Mouse (Mus musculus): ENCODE data around the gene Leap2. TPM values are rescaled to one million over a fixed set of nuclear protein-coding genes. Genes with fewer than 3 reads are reported as not detected.
A peak's percentile ranks its signal among the peaks of the same experiment; 100 is the strongest.

The Leap2 gene
- total and polyA plus RNA-seq, 2 experiments from 2014 or later = not detected

DNA sequence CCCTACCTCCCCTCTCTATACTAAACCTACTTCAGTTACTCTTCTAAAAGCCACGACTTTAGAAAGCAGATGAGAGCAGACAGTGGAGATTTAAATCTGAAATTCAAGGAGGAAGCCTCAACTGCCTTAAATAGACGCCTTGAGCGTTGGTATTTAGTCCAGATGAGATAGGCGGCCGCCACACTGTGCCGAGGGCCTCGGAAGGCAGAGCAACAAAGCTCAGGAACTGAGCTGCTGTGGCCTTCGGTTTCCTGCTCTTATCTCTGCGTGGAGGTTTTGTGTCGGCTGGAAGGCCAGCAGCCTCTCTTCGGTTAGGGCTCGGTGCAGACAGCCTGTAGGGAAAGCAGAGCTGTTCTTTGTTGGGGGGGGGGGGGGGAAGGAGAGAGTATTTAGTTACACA is 19.0 kb upstream of the Leap2 start:
- Histone ChIP-seq H3K4me1 (ENCODE audit: insufficient read depth) (no peaks in the 10 kb centered on the region), H3K27ac (ENCODE audit: low read depth, low read length) (no peak overlapping the region), H3K4me2 (ENCODE audit: low read depth) (no peak overlapping the region), H3K27me3 (ENCODE audit: insufficient read depth, low read length) (no peaks in the 10 kb centered on the region), H3K4me3 (ENCODE audit: low read depth, low read length) (no peak overlapping the region), H3K9me3 (ENCODE audit: low read length) (no peaks in the 10 kb centered on the region), H3K36me3 (ENCODE audit: insufficient read depth) (no peaks in the 10 kb centered on the region), H3K9ac (no peak overlapping the region)
- TF ChIP-seq CTCF (IDR thresholded peaks at IDR 0.05; ENCODE audit: low read depth) = no peak
- DNase-seq (no peak), ATAC-seq (no peak)
- WGBS = 58% methylated on average over 12 of the region's 12 CpGs

DNA sequence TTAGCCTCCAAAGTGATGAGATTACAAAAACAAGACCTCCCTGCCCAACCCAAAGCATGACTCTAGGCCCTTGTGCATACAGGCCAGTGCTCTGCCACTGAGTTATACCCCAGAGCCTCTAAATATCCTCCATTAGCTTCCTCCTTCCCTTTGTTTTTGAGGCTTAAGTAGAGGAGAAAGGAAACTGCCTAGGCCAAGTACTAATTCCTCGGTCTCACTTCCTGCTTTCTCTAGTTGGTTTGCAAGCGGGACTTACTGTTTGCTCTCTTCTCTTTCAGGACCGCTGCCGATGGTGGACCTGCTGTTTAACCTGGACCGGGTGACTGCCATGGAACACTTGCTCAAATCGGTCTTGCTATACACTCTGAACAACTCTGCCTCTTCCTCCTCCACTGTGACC is 13.4 kb upstream of the Leap2 start:
- TF ChIP-seq CTCF (IDR thresholded peaks at IDR 0.05; ENCODE audit: low read depth) = no peak
- Histone ChIP-seq H3K4me1 (ENCODE audit: insufficient read depth) (no peaks in the 10 kb centered on the region), H3K27ac (ENCODE audit: low read depth, low read length) (no peak overlapping the region)

DNA sequence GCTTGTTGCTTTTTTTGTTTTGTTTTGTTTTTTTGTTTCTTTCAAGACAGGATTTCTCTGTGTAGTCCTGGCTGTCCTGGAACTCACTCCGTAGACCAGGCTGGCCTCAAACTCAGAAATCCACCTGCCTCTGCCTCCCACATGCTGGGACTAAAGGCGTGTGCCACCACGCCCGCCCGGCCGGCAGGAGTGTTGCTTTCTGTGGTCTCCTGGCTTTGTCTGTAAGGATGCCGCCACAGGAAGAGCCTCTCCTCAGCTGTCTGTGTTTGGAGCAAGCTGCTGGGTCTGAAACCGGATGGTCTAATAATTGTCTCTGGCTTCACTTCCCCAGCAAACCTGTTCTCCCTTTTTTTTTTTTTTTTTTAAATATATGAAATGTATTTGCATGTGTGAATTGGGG is 12.5 kb upstream of the Leap2 start:
- H3K27me3 ChIP-seq (ENCODE audit: insufficient read depth, low read length) = no peaks in the 10 kb centered on the region
- H3K9ac ChIP-seq = no peak overlapping the region
- no peaks in the 10 kb centered on the region for H3K4me1 ChIP-seq (ENCODE audit: insufficient read depth)
- no peak overlapping the region for H3K27ac ChIP-seq (ENCODE audit: low read depth, low read length)
- no peak for DNase-seq
- no peak for TF ChIP-seq CTCF (IDR thresholded peaks at IDR 0.05; ENCODE audit: low read depth)
- ATAC-seq = no peak
- no peaks in the 10 kb centered on the region for H3K9me3 ChIP-seq (ENCODE audit: low read length)
- no peak overlapping the region for H3K4me2 ChIP-seq (ENCODE audit: low read depth)
- no peaks in the 10 kb centered on the region for H3K36me3 ChIP-seq (ENCODE audit: insufficient read depth)
- H3K4me3 ChIP-seq (ENCODE audit: low read depth, low read length) = no peak overlapping the region
- 87% methylated on average over 8 of the region's 8 CpGs for WGBS

More for the DNA sequence above, 13.4 kb upstream of the Leap2 start:
- no peak for ATAC-seq
- Histone ChIP-seq H3K27me3 (ENCODE audit: insufficient read depth, low read length) (no peaks in the 10 kb centered on the region), H3K4me2 (ENCODE audit: low read depth) (no peak overlapping the region), H3K9me3 (ENCODE audit: low read length) (no peaks in the 10 kb centered on the region), H3K9ac (no peak overlapping the region), H3K4me3 (ENCODE audit: low read depth, low read length) (no peak overlapping the region), H3K36me3 (ENCODE audit: insufficient read depth) (no peaks in the 10 kb centered on the region)
- 93% methylated on average over 6 of the region's 6 CpGs for WGBS
- DNase-seq = no peak

DNA sequence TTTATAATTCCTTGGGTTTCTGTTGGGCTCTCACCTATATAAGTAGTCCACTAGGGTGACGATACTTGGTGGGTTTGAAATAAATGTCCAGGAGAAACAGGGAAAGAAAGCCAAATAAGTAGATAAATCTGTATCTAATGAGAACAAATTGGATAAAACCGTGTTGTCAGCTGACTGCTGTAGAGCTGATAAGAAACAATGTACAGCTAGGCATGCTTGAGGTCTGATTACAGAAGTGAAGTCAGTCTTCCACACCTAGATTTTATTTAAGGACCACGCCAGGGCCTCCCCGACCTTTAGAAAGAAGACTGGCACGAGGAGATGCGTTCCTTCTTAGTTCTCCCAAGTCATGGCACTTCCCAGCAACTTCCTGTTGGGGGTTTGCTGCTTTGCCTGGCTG is 10.1 kb upstream of the Leap2 start:
- DNase-seq = no peak
- H3K36me3 ChIP-seq (ENCODE audit: insufficient read depth) = peaks cover 8% of the 10 kb centered on the region; the same call in 1 of the 2 replicates

DNA sequence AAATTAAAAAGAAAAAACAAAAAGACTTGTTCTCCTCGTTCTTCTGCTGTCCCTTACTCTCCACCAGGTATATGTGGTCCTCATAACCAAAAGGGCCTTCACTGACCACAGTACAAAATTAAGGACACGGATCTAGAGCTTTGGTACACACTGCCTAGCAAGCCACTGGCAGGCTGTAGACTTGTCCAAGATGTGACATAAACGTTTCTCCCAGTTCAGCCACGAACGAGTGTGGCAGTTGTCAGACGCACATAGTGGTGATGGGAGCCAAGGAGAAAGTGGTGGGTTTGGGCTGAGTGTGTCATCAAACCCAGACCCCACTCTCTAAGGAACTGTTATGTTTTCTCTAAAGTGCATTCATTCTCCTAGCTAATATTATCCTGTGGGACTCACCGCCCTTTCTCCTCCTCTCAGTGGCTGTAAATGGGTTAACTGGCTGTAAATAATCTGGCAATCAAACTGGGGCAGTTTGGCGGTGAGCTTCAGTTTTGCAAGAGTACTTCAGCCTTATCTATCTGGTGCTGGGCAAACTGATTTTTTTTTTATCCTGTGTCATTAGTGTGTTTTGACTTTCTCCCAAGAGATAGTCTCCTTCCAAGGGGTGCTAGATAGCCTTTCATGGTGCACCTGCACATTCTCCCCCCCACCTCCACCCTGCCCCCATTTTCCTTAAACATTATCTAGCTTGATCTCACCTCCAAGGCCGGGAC is 8.5 kb upstream of the Leap2 start:
- H3K27me3 ChIP-seq (ENCODE audit: insufficient read depth, low read length) = no peaks in the 10 kb centered on the region
- peaks cover 8% of the 10 kb centered on the region; the same call in 1 of the 2 replicates for H3K36me3 ChIP-seq (ENCODE audit: insufficient read depth)
- H3K4me2 ChIP-seq (ENCODE audit: low read depth) = peak overlapping the region; percentile 74
- H3K9ac ChIP-seq = peak overlapping the region; percentile 75
- 11% methylated on average over 9 of the region's 9 CpGs for WGBS
- peak; percentile 14 for ATAC-seq
- peak overlapping the region; percentile 83 for H3K27ac ChIP-seq (ENCODE audit: low read depth, low read length)
- no peak for DNase-seq
- TF ChIP-seq CTCF (IDR thresholded peaks at IDR 0.05; ENCODE audit: low read depth) = no peak
- H3K9me3 ChIP-seq (ENCODE audit: low read length) = no peaks in the 10 kb centered on the region
- peak overlapping the region; percentile 69 for H3K4me3 ChIP-seq (ENCODE audit: low read depth, low read length)
- H3K4me1 ChIP-seq (ENCODE audit: insufficient read depth) = no peaks in the 10 kb centered on the region

More for the DNA sequence above, 10.1 kb upstream of the Leap2 start:
- no peak for TF ChIP-seq CTCF (IDR thresholded peaks at IDR 0.05; ENCODE audit: low read depth)
- Histone ChIP-seq H3K9me3 (ENCODE audit: low read length) (no peaks in the 10 kb centered on the region), H3K4me3 (ENCODE audit: low read depth, low read length) (no peak overlapping the region), H3K4me2 (ENCODE audit: low read depth) (no peak overlapping the region), H3K4me1 (ENCODE audit: insufficient read depth) (no peaks in the 10 kb centered on the region), H3K27me3 (ENCODE audit: insufficient read depth, low read length) (no peaks in the 10 kb centered on the region), H3K27ac (ENCODE audit: low read depth, low read length) (no peak overlapping the region), H3K9ac (no peak overlapping the region)
- 71% methylated on average over 6 of the region's 6 CpGs for WGBS
- ATAC-seq = no peak

DNA sequence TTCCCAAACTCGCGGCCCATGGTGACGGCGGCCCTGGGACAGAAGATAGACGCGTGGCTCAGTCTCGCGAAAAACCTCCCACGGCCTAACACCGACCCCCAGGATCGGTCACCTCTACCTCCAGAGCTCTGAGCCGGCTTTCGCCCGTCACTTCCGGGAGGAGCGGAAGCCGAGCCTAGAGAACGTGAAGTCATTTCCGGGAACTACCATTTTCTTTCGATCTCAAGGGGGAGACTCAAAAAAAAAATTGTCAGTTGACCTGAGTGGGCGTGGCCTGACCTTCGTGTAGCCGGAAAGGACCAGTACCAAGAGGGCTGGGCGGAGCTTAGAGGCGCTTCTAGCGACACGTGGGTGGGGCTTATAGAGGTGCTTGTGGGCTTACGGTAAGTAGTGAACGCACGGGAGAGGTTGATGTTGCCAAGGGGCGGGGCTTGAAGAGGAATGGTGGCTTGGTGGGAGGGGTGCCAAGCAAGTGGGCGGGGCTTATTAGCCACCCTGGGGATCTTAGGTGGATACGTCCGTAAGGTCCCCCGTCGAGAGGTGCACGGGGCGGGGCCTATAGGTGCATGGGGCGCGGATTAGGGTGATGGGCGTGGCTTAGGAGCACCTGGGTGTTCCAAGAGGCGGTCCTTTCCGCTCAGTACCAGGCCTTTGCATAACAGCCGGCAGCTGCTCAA is 7.8 kb upstream of the Leap2 start, which contains the start of the genes Uqcrq and Gdf9:
Gene Uqcrq, minus strand, starts transcription at position 162 of the 677 bp plus-strand sequence.
Gene Gdf9, plus strand, starts transcription at position 354 of the 677 bp plus-strand sequence.
- WGBS = 1% methylated on average over 44 of the region's 44 CpGs
- ATAC-seq (peak; percentile 96), DNase-seq (peak; percentile 99)
- Histone ChIP-seq H3K4me2 (ENCODE audit: low read depth) (peak within 1 kb of the TSS; percentile 74), H3K4me1 (ENCODE audit: insufficient read depth) (no peaks in the 10 kb centered on the region), H3K9me3 (ENCODE audit: low read length) (no peaks in the 10 kb centered on the region), H3K27ac (ENCODE audit: low read depth, low read length) (peak within 1 kb of the TSS; percentile 83), H3K9ac (peak within 1 kb of the TSS; percentile 75), H3K27me3 (ENCODE audit: insufficient read depth, low read length) (no peaks in the 10 kb centered on the region), H3K36me3 (ENCODE audit: insufficient read depth) (peaks cover 8% of the 10 kb centered on the region; the same call in 1 of the 2 replicates), H3K4me3 (ENCODE audit: low read depth, low read length) (peak within 1 kb of the TSS; percentile 69)
- no peak for TF ChIP-seq CTCF (IDR thresholded peaks at IDR 0.05; ENCODE audit: low read depth)

DNA sequence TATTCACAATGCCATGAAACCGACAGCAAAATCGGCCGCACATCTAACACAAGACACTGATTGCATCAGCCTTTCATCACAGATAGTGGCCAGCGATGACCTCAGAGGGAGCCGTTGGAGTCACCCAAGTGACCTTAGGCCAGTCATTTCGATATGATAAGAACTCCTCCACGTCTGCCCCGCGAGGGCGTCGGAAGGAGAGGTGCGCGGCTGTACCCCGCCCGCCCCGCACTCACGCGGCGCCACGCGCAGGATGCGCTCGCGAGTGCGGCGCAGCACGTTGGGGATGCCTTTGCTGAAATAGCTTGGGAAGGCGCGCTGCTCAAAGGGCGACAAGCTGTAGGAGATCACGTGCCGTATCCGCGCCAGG is 7.3 kb upstream of the Leap2 start:
- DNase-seq (no peak), ATAC-seq (peak; percentile 74)
- H3K27me3 ChIP-seq (ENCODE audit: insufficient read depth, low read length) = no peaks in the 10 kb centered on the region
- H3K4me3 ChIP-seq (ENCODE audit: low read depth, low read length) = peak overlapping the region; percentile 69
- H3K9ac ChIP-seq = peak overlapping the region; percentile 75
- no peak; the same call in 1 of the 2 replicates for TF ChIP-seq CTCF (IDR thresholded peaks at IDR 0.05; ENCODE audit: low read depth)
- peak overlapping the region; percentile 83 for H3K27ac ChIP-seq (ENCODE audit: low read depth, low read length)
- WGBS = 3% methylated on average over 34 of the region's 34 CpGs
- H3K9me3 ChIP-seq (ENCODE audit: low read length) = no peaks in the 10 kb centered on the region
- H3K36me3 ChIP-seq (ENCODE audit: insufficient read depth) = peaks cover 8% of the 10 kb centered on the region; the same call in 1 of the 2 replicates
- peak overlapping the region; percentile 74 for H3K4me2 ChIP-seq (ENCODE audit: low read depth)
- H3K4me1 ChIP-seq (ENCODE audit: insufficient read depth) = no peaks in the 10 kb centered on the region
